Mouse (Mus musculus): Measurements from ENCODE around the gene Lypd5. TPM values are rescaled to one million over a fixed set of nuclear protein-coding genes. Genes with fewer than 3 reads are reported as not detected.

Gene Lypd5
- polyA plus RNA-seq (2012; rRNA removed) = not detected in 2 replicates

DNA sequence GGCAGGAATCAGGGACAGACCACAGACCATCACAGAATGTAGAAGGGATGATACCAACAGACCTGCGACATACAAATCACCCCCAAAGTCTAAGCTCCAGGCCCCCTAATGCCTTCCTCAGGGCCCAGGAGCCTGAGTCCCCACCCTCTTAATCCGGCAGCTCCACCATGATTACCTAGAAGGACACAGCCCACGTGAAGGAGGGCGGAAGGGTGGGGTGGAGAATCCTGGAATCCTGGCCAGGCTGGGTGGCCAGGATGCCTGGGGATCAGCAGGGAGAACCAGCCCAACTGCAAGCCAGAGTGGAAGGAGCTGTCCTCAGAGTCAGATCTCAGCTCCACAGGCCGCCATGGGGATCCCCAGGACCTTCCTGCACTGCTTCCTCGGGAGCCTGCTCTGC lies at the start of gene Lypd5:
TSS of gene Lypd5 (plus strand) at position 301 of the 400 bp plus-strand sequence.
- Histone ChIP-seq H3K27ac (ENCODE audit: insufficient read depth, low read length) (no peak within 1 kb of the TSS), H3K4me1 (ENCODE audit: control insufficient read depth, insufficient read depth, insufficient read length) (no peaks in the 10 kb centered on the region), H3K36me3 (ENCODE audit: control insufficient read depth, insufficient read depth, low read length) (no peaks in the 10 kb centered on the region), H3K27me3 (ENCODE audit: control insufficient read depth, insufficient read depth, low read length) (no peaks in the 10 kb centered on the region), H3K4me3 (ENCODE audit: extremely low read depth, insufficient read depth, insufficient read length) (no peak within 1 kb of the TSS)
- 64% methylated on average over 6 of the region's 6 CpGs for WGBS
- TF ChIP-seq CTCF (IDR thresholded peaks at IDR 0.05; ENCODE audit: extremely low read depth, insufficient read depth, insufficient read length, insufficient replicate concordance) = no peak
- TF ChIP-seq POLR2A (IDR thresholded peaks at IDR 0.05; ENCODE audit: low read depth, low read length) = no peak
- no peak for DNase-seq (ENCODE audit: low read depth in 1 of 2, low spot score in 2 of 2)

DNA sequence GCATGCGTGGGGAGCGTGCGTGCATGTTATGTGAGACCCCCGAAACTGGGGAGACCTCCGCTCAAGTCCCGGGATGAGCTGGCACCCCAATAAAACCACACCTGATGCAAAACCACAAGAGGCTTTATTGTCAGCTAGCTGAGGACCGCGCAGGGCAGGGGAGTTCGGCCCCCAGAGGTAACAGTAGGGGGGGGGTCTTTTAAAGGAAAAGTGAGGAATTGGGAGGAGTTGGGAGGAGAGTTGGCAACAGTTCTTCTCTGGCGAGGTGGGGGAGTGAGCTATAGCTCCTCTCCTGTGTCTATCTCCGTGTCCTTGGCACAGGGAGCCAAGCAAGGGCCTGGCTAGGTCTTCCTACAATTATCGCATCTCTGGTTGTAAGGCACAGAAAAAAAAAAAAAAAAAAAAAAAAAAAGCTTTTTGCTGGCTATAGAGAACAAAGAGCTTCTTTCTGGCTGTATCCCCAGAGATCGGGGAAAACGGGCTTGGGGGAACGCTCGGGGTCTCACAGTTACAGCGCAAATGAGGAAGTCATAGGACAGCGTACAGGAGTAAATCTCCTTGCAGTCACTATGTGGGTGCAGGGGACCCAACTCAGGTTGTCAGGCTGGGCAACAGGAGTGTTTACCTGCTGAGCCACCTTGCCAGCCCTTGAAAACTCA lies 49.0 kb upstream of the Lypd5 start:
- peak overlapping the region; percentile 19; the same call in 1 of the 2 replicates for H3K4me3 ChIP-seq (ENCODE audit: extremely low read depth, insufficient read depth, insufficient read length)
- no peak for DNase-seq (ENCODE audit: low read depth in 1 of 2, low spot score in 2 of 2)
- WGBS = 2% methylated on average over 18 of the region's 18 CpGs
- H3K36me3 ChIP-seq (ENCODE audit: control insufficient read depth, insufficient read depth, low read length) = peaks cover 7% of the 10 kb centered on the region
- no peaks in the 10 kb centered on the region for H3K27me3 ChIP-seq (ENCODE audit: control insufficient read depth, insufficient read depth, low read length)
- 0 out of 2 replicates have a peak, but pooled peaks cover 4% of the 10 kb centered on the region for H3K4me1 ChIP-seq (ENCODE audit: control insufficient read depth, insufficient read depth, insufficient read length)
- H3K27ac ChIP-seq (ENCODE audit: insufficient read depth, low read length) = no peak overlapping the region
- TF ChIP-seq CTCF (IDR thresholded peaks at IDR 0.05; ENCODE audit: extremely low read depth, insufficient read depth, insufficient read length, insufficient replicate concordance) = no peak
- TF ChIP-seq POLR2A (IDR thresholded peaks at IDR 0.05; ENCODE audit: low read depth, low read length) = no peak

DNA sequence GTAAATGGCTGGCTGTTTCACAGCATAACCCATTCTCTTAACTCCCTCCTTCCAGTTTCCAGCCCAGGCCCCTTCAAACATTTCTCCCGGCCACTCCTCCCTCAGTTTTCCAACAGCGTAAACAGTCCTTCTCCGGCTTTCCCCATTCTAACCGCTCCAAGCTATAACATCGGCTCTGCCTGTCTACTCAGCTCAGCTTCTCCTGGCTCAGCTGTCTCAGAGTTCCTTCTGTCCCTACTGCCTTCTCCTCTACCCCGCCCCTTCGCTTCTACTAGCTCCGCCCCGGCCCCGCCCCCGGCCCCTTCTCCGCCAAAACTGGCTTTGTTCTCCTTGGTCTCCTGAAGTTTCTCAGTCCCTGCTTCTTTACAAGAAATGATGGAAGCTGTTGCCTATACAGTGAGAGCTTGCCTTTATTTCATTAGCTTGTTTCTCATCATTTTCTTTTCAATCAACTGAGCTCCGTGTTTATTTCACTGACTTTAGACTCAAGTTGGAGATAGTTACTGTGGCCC lies 48.2 kb upstream of the Lypd5 start, which contains the start of gene Zfp61:
TSS of gene Zfp61 (minus strand) at position 462 of the 512 bp plus-strand sequence.
- no peak for DNase-seq (ENCODE audit: low read depth in 1 of 2, low spot score in 2 of 2)
- peaks cover 7% of the 10 kb centered on the region for H3K36me3 ChIP-seq (ENCODE audit: control insufficient read depth, insufficient read depth, low read length)
- H3K4me1 ChIP-seq (ENCODE audit: control insufficient read depth, insufficient read depth, insufficient read length) = 0 out of 2 replicates have a peak, but pooled peaks cover 4% of the 10 kb centered on the region
- no peak within 1 kb of the TSS; the same call in 1 of the 2 replicates for H3K4me3 ChIP-seq (ENCODE audit: extremely low read depth, insufficient read depth, insufficient read length)
- TF ChIP-seq CTCF (IDR thresholded peaks at IDR 0.05; ENCODE audit: extremely low read depth, insufficient read depth, insufficient read length, insufficient replicate concordance) = no peak
- TF ChIP-seq POLR2A (IDR thresholded peaks at IDR 0.05; ENCODE audit: low read depth, low read length) = no peak
- 10% methylated on average over 13 of the region's 13 CpGs for WGBS
- no peaks in the 10 kb centered on the region for H3K27me3 ChIP-seq (ENCODE audit: control insufficient read depth, insufficient read depth, low read length)
- H3K27ac ChIP-seq (ENCODE audit: insufficient read depth, low read length) = 0 out of 2 replicates have a peak within 1 kb of the TSS, but pooled peaks have one; percentile 3

DNA sequence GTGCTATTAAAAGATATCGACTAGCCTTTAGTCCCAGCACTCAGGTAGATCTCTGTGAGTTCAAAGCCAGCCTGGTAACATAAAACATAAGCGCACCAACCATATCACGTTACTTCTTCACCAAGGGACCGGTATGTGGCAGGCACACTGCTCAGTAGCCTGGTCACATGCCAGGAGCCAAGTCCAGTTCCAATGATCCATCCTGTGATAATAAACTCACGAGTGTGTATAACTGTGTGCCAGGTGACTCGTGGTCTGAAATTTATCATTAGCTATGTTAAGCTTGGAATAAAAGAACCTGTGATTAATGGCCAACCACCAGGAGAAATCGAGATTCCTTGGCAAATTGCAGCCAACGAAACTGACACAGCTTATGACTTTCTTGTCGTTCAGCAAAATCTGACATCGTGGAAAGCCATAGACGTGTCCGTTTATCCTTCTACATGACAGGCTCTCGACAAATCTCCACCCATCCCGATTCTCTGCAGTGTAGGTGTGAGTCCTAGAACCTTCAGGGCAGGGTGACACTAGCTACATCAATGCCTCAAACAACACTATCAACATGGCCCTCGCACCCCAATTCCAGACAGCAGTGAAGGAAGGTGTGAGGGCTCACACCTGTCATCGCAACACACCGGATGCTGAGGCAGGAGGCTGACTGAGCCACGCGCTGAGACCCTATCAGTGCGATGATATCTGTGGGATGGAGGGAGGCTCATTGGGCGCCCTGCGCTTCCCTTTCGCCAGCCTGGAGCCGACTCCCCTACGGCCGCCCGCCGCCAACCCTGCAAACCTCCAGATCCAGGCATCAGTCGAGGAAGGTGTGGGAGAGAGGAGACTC lies 33.0 kb upstream of the Lypd5 start:
- Histone ChIP-seq H3K27ac (ENCODE audit: insufficient read depth, low read length) (peak overlapping the region; percentile 53), H3K4me3 (ENCODE audit: extremely low read depth, insufficient read depth, insufficient read length) (peak overlapping the region; percentile 73), H3K36me3 (ENCODE audit: control insufficient read depth, insufficient read depth, low read length) (peaks cover 7% of the 10 kb centered on the region), H3K4me1 (ENCODE audit: control insufficient read depth, insufficient read depth, insufficient read length) (peaks cover 10% of the 10 kb centered on the region; the same call in 1 of the 2 replicates), H3K27me3 (ENCODE audit: control insufficient read depth, insufficient read depth, low read length) (no peaks in the 10 kb centered on the region)
- DNase-seq (ENCODE audit: low read depth in 1 of 2, low spot score in 2 of 2) = no peak
- no peak for TF ChIP-seq CTCF (IDR thresholded peaks at IDR 0.05; ENCODE audit: extremely low read depth, insufficient read depth, insufficient read length, insufficient replicate concordance)
- no peak for TF ChIP-seq POLR2A (IDR thresholded peaks at IDR 0.05; ENCODE audit: low read depth, low read length)
- WGBS = 32% methylated on average over 29 of the region's 29 CpGs

DNA sequence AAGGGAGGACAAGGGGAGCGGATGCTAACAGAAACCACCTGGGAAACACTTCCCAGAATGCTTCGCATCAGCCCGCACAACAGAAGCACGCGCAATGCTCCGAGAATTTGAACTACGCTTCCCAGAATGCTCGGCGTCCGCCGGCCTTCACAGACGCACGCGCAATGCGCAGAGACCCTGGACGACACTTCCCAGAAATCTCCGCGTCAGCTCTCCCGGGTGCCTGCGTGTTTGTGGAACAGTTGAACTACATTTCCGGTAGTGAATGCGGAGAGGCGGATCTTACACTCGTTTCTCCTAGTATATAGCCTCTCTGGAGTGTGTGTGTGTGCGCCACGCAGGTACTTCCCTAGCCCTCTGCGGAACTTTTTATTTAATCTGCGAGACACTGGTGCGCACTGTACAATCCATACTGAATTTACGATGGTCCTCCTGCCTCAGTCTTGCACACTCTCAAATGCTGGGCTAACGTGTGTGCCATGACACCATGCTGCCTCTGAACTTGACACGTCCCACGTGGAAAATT lies 32.4 kb upstream of the Lypd5 start, which contains the start of gene Zfp94:
TSS of gene Zfp94 (minus strand) at position 100 of the 526 bp plus-strand sequence.
- under 1% methylated on average over 33 of the region's 33 CpGs for WGBS
- Histone ChIP-seq H3K27ac (ENCODE audit: insufficient read depth, low read length) (peak within 1 kb of the TSS; percentile 78), H3K4me3 (ENCODE audit: extremely low read depth, insufficient read depth, insufficient read length) (peak within 1 kb of the TSS; percentile 73), H3K27me3 (ENCODE audit: control insufficient read depth, insufficient read depth, low read length) (no peaks in the 10 kb centered on the region), H3K36me3 (ENCODE audit: control insufficient read depth, insufficient read depth, low read length) (peaks cover 4% of the 10 kb centered on the region), H3K4me1 (ENCODE audit: control insufficient read depth, insufficient read depth, insufficient read length) (peaks cover 10% of the 10 kb centered on the region; the same call in 1 of the 2 replicates)
- peak; percentile 77 to 95 for DNase-seq (ENCODE audit: low read depth in 1 of 2, low spot score in 2 of 2)
- peak; percentile 42 for TF ChIP-seq POLR2A (IDR thresholded peaks at IDR 0.05; ENCODE audit: low read depth, low read length)
- no peak for TF ChIP-seq CTCF (IDR thresholded peaks at IDR 0.05; ENCODE audit: extremely low read depth, insufficient read depth, insufficient read length, insufficient replicate concordance)

DNA sequence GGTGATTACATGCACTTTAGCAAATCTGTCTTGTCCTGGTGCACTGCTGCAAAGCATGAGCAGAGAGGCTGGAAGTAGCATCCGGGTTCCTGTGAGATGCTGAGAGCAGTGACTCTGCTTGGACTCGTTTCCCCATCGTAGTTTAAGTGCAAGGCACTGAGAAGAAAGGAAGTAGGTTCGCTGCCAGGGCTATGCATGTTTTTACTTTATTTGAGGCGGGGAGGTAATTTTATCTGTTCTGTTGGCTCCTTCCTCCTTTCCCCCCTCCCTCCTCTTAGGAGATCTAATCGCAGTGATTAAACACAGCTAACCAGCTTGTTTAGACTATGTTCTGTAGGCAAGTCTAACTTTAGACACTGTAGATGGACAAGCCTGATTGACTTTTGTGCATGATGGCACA lies 30.1 kb upstream of the Lypd5 start:
- Histone ChIP-seq H3K4me1 (ENCODE audit: control insufficient read depth, insufficient read depth, insufficient read length) (peaks cover 10% of the 10 kb centered on the region; the same call in 1 of the 2 replicates), H3K36me3 (ENCODE audit: control insufficient read depth, insufficient read depth, low read length) (no peaks in the 10 kb centered on the region), H3K4me3 (ENCODE audit: extremely low read depth, insufficient read depth, insufficient read length) (no peak overlapping the region), H3K27me3 (ENCODE audit: control insufficient read depth, insufficient read depth, low read length) (no peaks in the 10 kb centered on the region), H3K27ac (ENCODE audit: insufficient read depth, low read length) (peak overlapping the region; percentile 6; the same call in 1 of the 2 replicates)
- TF ChIP-seq POLR2A (IDR thresholded peaks at IDR 0.05; ENCODE audit: low read depth, low read length) (no peak), CTCF (IDR thresholded peaks at IDR 0.05; ENCODE audit: extremely low read depth, insufficient read depth, insufficient read length, insufficient replicate concordance) (no peak)
- 18% methylated on average over 6 of the region's 6 CpGs for WGBS
- no peak for DNase-seq (ENCODE audit: low read depth in 1 of 2, low spot score in 2 of 2)

All from spleen, adult 2 months (tissue).